8 mouse cellular contexts compared by ENCODE assay signal in the genomic region with DNA sequence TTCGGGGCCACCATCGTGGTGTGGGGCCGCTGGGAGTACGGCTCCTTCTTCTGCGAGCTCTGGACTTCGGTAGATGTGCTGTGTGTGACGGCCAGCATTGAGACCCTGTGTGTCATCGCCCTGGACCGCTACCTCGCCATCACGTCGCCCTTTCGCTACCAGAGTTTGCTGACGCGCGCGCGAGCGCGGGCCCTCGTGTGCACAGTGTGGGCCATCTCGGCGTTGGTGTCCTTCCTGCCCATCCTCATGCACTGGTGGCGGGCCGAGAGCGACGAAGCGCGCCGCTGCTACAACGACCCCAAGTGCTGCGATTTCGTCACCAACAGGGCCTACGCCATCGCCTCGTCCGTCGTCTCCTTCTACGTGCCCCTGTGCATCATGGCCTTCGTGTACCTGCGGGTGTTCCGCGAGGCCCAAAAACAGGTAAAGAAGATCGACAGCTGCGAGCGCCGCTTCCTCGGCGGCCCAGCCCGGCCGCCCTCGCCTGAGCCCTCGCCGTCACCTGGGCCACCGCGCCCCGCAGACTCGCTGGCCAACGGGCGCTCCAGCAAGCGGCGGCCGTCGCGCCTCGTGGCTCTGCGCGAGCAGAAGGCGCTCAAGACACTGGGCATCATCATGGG. TPM values are rescaled to one million over a fixed set of nuclear protein-coding genes. Genes with fewer than 3 reads are reported as not detected.
DNase-seq lines count a peak whose midpoint lies in the region; ATAC-seq and TF ChIP-seq lines count a peak whose summit lies in the region.

No protein-coding gene starts in this region.

- WGBS in forebrain, embryonic 16.5 days = 1% methylated on average over 69 of the region's 69 CpGs
- 1% methylated on average over 69 of the region's 69 CpGs for WGBS in intestine, postnatal 0 days
- WGBS in liver, postnatal 0 days (ENCODE audit: insufficient replicate concordance) = 3% methylated on average over 69 of the region's 69 CpGs
- WGBS in olfactory bulb, adult 2 months = 1% methylated on average over 69 of the region's 69 CpGs

- H3K9me3 ChIP-seq in forebrain, embryonic 16.5 days (ENCODE audit: control insufficient read depth, low read length) = no peaks in the 10 kb centered on the region
- no peaks in the 10 kb centered on the region for H3K9me3 ChIP-seq in intestine, postnatal 0 days (ENCODE audit: control insufficient read depth)
- no peaks in the 10 kb centered on the region for H3K9me3 ChIP-seq in liver, postnatal 0 days (ENCODE audit: low read length)

- peaks cover 39% of the 10 kb centered on the region for H3K27me3 ChIP-seq in forebrain, embryonic 16.5 days (replicated peaks; ENCODE audit: control insufficient read depth, insufficient read depth, low read length)
- peaks cover 57% of the 10 kb centered on the region for H3K27me3 ChIP-seq in intestine, postnatal 0 days (replicated peaks; ENCODE audit: control insufficient read depth, insufficient read depth, low read length)
- peaks cover 75% of the 10 kb centered on the region for H3K27me3 ChIP-seq in liver, postnatal 0 days (ENCODE audit: insufficient read depth, low read length)

- peak overlapping the region; percentile 62 for H3K4me3 ChIP-seq in forebrain, embryonic 16.5 days (replicated peaks; ENCODE audit: low read length)
- H3K4me3 ChIP-seq in intestine, postnatal 0 days (ENCODE audit: low read depth, low read length) = peak overlapping the region; percentile 54
- H3K4me3 ChIP-seq in liver, postnatal 0 days (ENCODE audit: low read depth, low read length) = peak overlapping the region; percentile 49
- H3K4me3 ChIP-seq in olfactory bulb, adult 2 months (ENCODE audit: insufficient read depth, low read depth, low read length) = peak overlapping the region; percentile 62

- H3K27ac ChIP-seq in forebrain, embryonic 16.5 days (ENCODE audit: low read length) = no peak overlapping the region
- no peak overlapping the region for H3K27ac ChIP-seq in intestine, postnatal 0 days (ENCODE audit: low read depth, low read length)
- H3K27ac ChIP-seq in liver, postnatal 0 days (ENCODE audit: low read depth) = no peak overlapping the region
- H3K27ac ChIP-seq in olfactory bulb, adult 2 months (ENCODE audit: insufficient read depth, low read depth, low read length) = peak overlapping the region; percentile 7; the same call in 1 of the 2 replicates

- peak; percentile 36 to 37 for DNase-seq in cerebellum, postnatal 14 days
- DNase-seq in cerebellum, postnatal 36 days = no peak
- peak; percentile 49 for DNase-seq in Muller cell, postnatal 12 days (ENCODE audit: inconsistent ontology term)
- no peak for DNase-seq in liver, postnatal 0 days

- H3K4me1 ChIP-seq in forebrain, embryonic 16.5 days (replicated peaks; ENCODE audit: control insufficient read depth, insufficient read depth, low read length) = peaks cover 38% of the 10 kb centered on the region
- H3K4me1 ChIP-seq in intestine, postnatal 0 days (replicated peaks; ENCODE audit: control insufficient read depth, insufficient read depth, low read length) = peaks cover 12% of the 10 kb centered on the region; the same call in 1 of the 2 replicates
- H3K4me1 ChIP-seq in liver, postnatal 0 days (ENCODE audit: insufficient read depth) = peaks cover 12% of the 10 kb centered on the region
- peaks cover 22% of the 10 kb centered on the region for H3K4me1 ChIP-seq in olfactory bulb, adult 2 months (ENCODE audit: control insufficient read depth, insufficient read depth, low read length)

- peak; percentile 19 for ATAC-seq in forebrain, embryonic 16.5 days
- peak; percentile 45; the same call in 1 of the 2 replicates for ATAC-seq in intestine, postnatal 0 days
- peak; percentile 30; the same call in 1 of the 2 replicates for ATAC-seq in liver, postnatal 0 days
- ATAC-seq in erythroid progenitor cell, adult 5-6 weeks (replicated peaks; ENCODE audit: low FRiP score, poor library complexity, severe bottlenecking) = no peak

- TF ChIP-seq EP300 in liver, postnatal 0 days (IDR thresholded peaks at IDR 0.05; ENCODE audit: low read depth) = no peak

- H3K36me3 ChIP-seq in forebrain, embryonic 16.5 days (ENCODE audit: control insufficient read depth, insufficient read depth) = no peaks in the 10 kb centered on the region
- H3K36me3 ChIP-seq in intestine, postnatal 0 days (ENCODE audit: control insufficient read depth, insufficient read depth) = no peaks in the 10 kb centered on the region
- H3K36me3 ChIP-seq in liver, postnatal 0 days (replicated peaks; ENCODE audit: insufficient read depth, low read length) = no peaks in the 10 kb centered on the region

- no peak for TF ChIP-seq POLR2A in olfactory bulb, adult 2 months (IDR thresholded peaks at IDR 0.05; ENCODE audit: insufficient read depth, low read depth, low read length)

- H3K9ac ChIP-seq in forebrain, embryonic 16.5 days (replicated peaks; ENCODE audit: low read depth, low read length) = peak overlapping the region; percentile 69
- peak overlapping the region; percentile 34; the same call in 1 of the 2 replicates for H3K9ac ChIP-seq in intestine, postnatal 0 days (ENCODE audit: low read depth, low read length)
- peak overlapping the region; percentile 31 for H3K9ac ChIP-seq in liver, postnatal 0 days (replicated peaks)

- H3K4me2 ChIP-seq in forebrain, embryonic 16.5 days (ENCODE audit: low read length) = peak overlapping the region; percentile 65
- peak overlapping the region; percentile 90 for H3K4me2 ChIP-seq in intestine, postnatal 0 days (replicated peaks; ENCODE audit: low read depth)
- peak overlapping the region; percentile 66 for H3K4me2 ChIP-seq in liver, postnatal 0 days (ENCODE audit: low read depth, low read length)

- TF ChIP-seq CTCF in intestine, postnatal 0 days (IDR thresholded peaks at IDR 0.05; ENCODE audit: low read depth) = no peak
- TF ChIP-seq CTCF in liver, postnatal 0 days (IDR thresholded peaks at IDR 0.05; ENCODE audit: low read depth) = no peak
- TF ChIP-seq CTCF in olfactory bulb, adult 2 months (IDR thresholded peaks at IDR 0.05; ENCODE audit: insufficient read depth, low read depth, low read length) = no peak

RNA-seq across cellular contexts. Expression of a gene that starts 0.8 kb away (rescaled TPM):
- 1.4 and 2.2 TPM in 2 replicates for polyA plus RNA-seq in forebrain, embryonic 16.5 days (2015; fragmentation: Nextera tagmentation; extraction: Ambion mirVana)
- 1.0 and 1.3 TPM in 2 replicates for polyA plus RNA-seq in intestine, postnatal 0 days (2015; fragmentation: Nextera tagmentation; extraction: Ambion mirVana)
- polyA plus RNA-seq in liver, postnatal 0 days (2015; fragmentation: Nextera tagmentation; extraction: Ambion mirVana) = 0.47 and 0.63 TPM in 2 replicates
- not detected in 2 replicates for polyA plus RNA-seq in olfactory bulb, adult 2 months (2012; ENCODE audit: insufficient read depth, insufficient read length, low replicate concordance, missing spikeins)
- total RNA-seq in erythroid progenitor cell, adult 5-6 weeks (2015; ENCODE audit: low replicate concordance) = not detected in 2 replicates
- 0.45 TPM in 1 of 2 replicates, not detected in the other for total RNA-seq in erythroid progenitor cell, adult 5-6 weeks (2017; ENCODE audit: low replicate concordance)

Comparison
In these comparisons a context has a peak if more than half of its experiments do, and no peak if none do; other contexts are left out.
1. DNase-seq: peak in cerebellum, postnatal 14 days (2 of 2) and Muller cell, postnatal 12 days (single experiment); none in cerebellum, postnatal 36 days (0 of 2) and liver, postnatal 0 days (single experiment).
2. Peak in every context shown above with its lines, with median percentiles within 50 percentile points of each other: H3K4me2 ChIP-seq, H3K4me3 ChIP-seq and H3K9ac ChIP-seq.